Mouse (Mus musculus) fibroblast of lung, adult 2 months (primary cell): ENCODE measurements around the gene Pfkfb3.

Experiments
- DNase-seq: peaks from one replicate; pipeline ENCODE4 v3.0.0-alpha.2; 2011; ENCODE audit warnings: low read depth

The Pfkfb3 gene

DNA sequence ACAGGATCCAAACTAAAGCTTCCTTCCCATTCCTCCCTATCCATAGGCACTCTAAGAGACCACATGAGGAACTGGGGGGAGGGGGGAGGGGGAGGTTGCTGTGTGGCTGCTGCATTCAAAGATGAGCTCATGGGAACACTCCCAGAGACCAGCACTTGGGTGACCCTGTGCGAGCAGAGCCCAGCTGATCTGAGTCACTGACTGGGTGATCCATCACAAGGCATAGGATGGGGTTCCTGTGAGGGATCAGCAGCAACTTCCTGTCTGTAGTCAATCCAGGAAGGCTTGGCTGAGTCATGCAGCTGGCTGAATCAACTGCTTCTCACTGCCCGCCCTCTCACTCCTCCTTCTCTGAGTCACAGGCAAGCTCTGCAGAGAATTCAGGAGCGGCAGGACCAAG lies 124.3 kb downstream of the Pfkfb3 start:
- peak; percentile 97 for DNase-seq

DNA sequence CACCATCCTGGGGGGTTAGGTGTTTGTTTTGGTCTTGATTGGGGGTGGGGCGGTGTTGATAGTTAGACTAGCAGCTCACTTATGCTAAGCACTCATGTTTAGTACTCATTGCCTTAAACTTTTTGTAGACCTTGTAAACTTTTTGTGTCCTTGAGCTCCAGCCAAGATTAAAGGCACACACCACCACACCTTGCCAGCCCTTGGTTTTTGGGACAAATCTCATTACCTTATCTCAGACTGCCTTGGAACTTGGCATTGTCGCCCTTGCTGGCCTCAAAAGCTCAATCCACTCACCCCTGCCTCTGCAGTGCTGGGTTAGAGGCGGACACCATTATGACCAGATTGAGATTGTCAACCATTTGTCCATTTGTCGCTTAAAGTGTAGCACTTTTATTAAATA lies 125.3 kb downstream of the Pfkfb3 start:
- no peak for DNase-seq

DNA sequence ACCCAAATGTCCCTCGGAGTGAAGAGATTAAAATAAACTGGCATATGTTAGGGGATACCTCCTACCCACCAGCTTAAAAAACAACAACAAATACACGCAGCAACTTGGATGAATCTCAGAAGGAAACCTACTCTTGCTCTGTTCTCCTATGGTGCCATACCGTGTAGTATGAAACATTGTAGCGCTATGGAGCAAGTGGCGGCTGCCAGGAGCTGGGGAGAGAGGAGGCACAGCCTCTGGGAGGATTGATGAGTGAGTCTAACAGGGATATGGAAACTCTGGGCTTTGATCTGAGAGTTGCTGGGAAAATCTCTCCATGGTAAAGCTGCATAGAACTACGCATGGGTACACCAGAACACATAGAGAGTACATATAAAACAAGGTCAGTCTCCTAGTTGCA lies 126.3 kb downstream of the Pfkfb3 start:
- no peak for DNase-seq

DNA sequence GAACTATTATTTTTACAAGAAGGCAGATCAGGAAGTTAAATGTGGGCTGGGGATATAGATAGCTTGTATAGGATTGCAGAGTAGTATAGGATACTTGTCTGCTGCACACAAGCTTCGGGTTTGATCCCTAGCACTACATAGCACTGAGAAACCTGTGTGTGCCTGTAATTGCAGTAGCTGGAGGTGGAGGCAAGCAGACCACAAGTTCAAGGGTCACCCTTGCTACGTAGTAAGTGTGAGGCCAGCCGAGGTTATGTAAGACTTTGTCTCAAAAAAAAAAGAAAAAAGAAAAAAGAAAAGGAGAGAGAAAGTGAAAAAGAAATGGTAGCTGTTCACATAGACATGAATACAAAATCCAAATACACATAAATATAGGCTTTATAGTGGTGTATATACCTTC lies 127.5 kb downstream of the Pfkfb3 start:
- DNase-seq = no peak

DNA sequence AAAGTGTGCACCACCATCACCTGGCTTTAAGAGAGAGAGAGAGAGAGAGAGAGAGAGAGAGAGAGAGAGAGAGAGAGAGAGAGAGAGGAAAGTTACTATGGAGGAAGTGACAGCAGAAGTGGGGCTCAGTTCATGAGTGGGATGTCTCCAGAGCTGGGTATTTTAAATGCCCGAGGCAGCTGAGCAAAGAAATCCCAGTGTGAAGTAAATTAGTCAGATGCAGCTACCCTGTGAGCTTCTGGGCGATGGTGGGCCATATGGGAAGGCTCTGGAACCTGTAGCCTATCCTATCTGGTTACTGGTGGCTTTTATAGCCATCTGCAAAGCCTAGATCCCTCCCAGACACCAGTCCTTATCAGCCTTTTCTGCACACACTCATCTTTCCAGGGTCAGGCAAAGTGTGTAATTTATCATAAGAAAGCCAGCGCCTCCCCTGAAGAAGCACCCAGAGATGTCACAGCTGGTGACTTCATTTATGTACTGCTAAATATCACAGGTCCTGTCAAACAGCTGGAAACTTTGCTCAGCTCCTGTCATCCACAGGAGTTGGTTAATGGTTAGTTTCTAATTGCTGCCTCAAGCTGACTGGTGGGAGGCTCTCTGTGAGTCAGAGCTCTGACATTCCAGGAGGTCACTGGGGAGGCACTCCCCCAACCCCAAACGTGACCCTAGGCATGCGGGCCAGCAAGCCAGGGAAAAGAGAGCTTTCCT lies 128.3 kb downstream of the Pfkfb3 start:
- DNase-seq = peak; percentile 57

DNA sequence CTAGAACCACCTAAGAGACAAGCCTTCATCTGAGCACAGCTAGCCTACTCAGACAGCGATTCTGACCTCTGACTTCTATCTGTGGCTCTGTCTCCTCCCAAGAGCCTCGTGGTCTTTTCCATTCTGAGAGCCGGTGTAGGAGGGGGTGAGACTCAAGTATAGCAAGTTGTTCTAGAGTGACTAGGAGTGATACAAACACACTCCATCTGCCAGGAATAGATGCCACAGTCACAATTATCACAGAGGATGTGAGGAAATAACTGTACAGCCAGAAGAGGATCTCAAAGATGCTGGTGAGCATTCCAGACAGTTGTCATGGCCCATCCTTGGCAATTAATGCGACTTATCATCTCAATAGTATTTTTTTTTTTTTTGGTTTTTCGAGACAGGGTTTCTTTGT lies 129.6 kb downstream of the Pfkfb3 start:
- DNase-seq = no peak

DNA sequence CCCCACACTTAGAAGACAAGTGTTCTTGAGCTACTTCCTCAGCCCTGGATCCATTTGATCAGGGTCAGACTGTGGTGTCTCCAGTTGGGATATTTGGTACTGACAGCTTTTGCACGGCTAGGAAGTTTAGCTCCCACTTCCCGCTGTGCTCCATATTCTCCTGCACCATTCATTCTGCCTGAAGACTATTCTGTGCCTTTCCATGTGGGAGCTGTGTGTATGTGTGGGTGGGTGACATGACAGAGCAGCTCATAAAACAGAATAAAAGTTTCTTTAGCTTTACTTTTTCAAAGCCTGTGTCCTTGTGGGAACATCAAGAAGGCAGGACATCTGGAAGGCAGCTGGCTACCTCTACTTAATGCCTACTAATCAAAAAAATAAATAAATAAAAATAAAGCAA lies 130.5 kb downstream of the Pfkfb3 start:
- no peak for DNase-seq

DNA sequence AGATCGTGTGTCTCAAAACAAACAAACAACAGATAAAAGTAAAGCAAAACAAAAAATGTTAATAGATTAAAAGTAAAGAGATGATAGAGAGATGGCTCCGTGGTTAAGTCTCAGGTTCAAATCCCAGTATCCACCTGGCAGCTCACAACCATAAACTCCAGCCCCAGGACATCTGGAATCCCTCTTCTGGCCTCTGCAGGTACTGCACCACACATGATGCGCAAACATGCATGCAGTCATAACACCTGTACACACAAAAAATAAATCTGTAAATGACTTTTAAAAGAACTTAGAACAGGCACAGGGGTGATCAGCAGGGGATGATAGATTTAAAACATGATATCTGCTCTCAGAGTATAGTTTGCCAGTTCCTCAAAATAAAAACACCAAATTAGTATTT lies 131.5 kb downstream of the Pfkfb3 start:
- DNase-seq = no peak
